Mouse (Mus musculus) c-Kit-positive CD71-negative TER-119-negative erythroid progenitor cells, embryonic 14.5 days (primary cell): ENCODE results near the gene Cfap157.

Source experiments
- DNase-seq: peaks from one replicate; pipeline ENCODE4 v3.0.0-alpha.2; 2013; ENCODE audit warnings: low read depth

The Cfap157 gene

GRCm38 (mm10) chr2:32784048-32784681 is at the start of gene Cfap157:
Cfap157 (minus strand) TSS chr2:32784428.
- no peak for DNase-seq

- DNase-seq: no peak
Measured at GRCm38 (mm10) chr2:32828979-32829676, 44.9 kb upstream of the Cfap157 start.

- no peak for DNase-seq
Measured at GRCm38 (mm10) chr2:32825796-32826195, 41.6 kb upstream of the Cfap157 start.

- DNase-seq: no peak
Measured at GRCm38 (mm10) chr2:32824778-32825177, 40.5 kb upstream of the Cfap157 start.

GRCm38 (mm10) chr2:32824181-32824580 is 40.0 kb upstream of the Cfap157 start:
- DNase-seq: no peak

- DNase-seq: no peak
Measured at GRCm38 (mm10) chr2:32823579-32824154, 39.4 kb upstream of the Cfap157 start.

- no peak for DNase-seq
Measured at GRCm38 (mm10) chr2:32823153-32823552, 38.9 kb upstream of the Cfap157 start.

- DNase-seq: no peak
Measured at GRCm38 (mm10) chr2:32822643-32823042, 38.4 kb upstream of the Cfap157 start.

GRCm38 (mm10) chr2:32821041-32821802 is 37.0 kb upstream of the Cfap157 start:
- DNase-seq: peak; percentile 44

- no peak for DNase-seq
Measured at GRCm38 (mm10) chr2:32818208-32818607, 34.0 kb upstream of the Cfap157 start.

GRCm38 (mm10) chr2:32817589-32817988 is 33.4 kb upstream of the Cfap157 start:
- no peak for DNase-seq

- DNase-seq: no peak
Measured at GRCm38 (mm10) chr2:32816946-32817581, 32.8 kb upstream of the Cfap157 start.

GRCm38 (mm10) chr2:32816497-32816896 is 32.3 kb upstream of the Cfap157 start:
- DNase-seq: no peak

GRCm38 (mm10) chr2:32811959-32812358 is 27.7 kb upstream of the Cfap157 start:
- DNase-seq: no peak

- DNase-seq: no peak
Measured at GRCm38 (mm10) chr2:32808816-32809566, 24.8 kb upstream of the Cfap157 start.

GRCm38 (mm10) chr2:32798251-32798962 is 14.2 kb upstream of the Cfap157 start:
- no peak for DNase-seq

GRCm38 (mm10) chr2:32795748-32796418 is 11.7 kb upstream of the Cfap157 start:
- no peak for DNase-seq

GRCm38 (mm10) chr2:32791297-32791696 is 7.1 kb upstream of the Cfap157 start:
- no peak for DNase-seq

GRCm38 (mm10) chr2:32788581-32788980 is 4.4 kb upstream of the Cfap157 start:
- no peak for DNase-seq

GRCm38 (mm10) chr2:32787176-32787575 is 2.9 kb upstream of the Cfap157 start:
- peak; percentile 24 for DNase-seq
